Mouse (Mus musculus): ENCODE data around the gene Mxra7. TPM values are rescaled to one million over a fixed set of nuclear protein-coding genes. Genes with fewer than 3 reads are reported as not detected.

Mxra7 gene
- total RNA-seq, 2 experiments from 2014 or later = not detected

DNA sequence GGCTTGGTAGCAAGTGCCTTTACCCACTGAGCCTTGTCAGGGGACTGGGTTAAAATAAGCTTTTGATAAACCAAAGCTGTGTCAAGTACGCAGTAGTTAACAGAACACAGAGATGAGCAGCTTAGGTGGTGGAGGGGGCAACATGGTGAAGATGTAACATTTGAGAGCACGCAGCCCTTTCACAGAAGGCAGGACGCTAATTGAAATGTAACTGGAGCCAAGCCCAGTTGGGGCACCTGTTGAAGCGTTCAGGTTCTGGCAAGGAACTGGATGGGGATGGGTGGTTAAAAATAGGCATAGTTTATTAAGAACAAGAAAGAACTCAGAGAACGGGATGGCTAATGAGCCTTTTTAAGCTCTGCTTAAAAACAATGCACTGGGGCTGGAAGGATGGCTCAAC is 28.5 kb downstream of the Mxra7 start:
- ATAC-seq (ENCODE audit: poor library complexity, severe bottlenecking) = no peak

DNA sequence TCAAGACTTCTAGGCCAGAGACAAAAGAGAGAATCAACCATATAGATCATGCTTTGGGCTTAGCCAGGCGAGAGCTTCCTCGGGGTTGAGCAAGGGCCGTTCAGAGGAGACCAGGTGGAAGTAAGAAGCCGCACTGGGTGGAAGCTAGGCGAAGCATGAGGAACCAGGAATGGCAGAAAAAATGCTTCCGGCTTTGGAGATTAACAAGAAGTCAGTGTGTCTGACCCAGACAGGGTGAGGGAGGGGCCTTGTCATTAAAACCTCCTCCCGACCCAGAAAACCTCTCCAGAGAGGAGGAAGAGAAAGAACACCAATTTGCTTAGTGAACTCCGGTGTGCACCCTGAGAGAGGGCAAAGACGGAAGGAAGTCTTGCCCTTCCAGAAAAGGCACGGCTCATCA is 43.6 kb downstream of the Mxra7 start:
- ATAC-seq (ENCODE audit: poor library complexity, severe bottlenecking) = no peak

GRCm38 (mm10) chr11:116782737-116783145 is 45.1 kb downstream of the Mxra7 start:
- ATAC-seq (ENCODE audit: poor library complexity, severe bottlenecking) = peak; percentile 99

DNA sequence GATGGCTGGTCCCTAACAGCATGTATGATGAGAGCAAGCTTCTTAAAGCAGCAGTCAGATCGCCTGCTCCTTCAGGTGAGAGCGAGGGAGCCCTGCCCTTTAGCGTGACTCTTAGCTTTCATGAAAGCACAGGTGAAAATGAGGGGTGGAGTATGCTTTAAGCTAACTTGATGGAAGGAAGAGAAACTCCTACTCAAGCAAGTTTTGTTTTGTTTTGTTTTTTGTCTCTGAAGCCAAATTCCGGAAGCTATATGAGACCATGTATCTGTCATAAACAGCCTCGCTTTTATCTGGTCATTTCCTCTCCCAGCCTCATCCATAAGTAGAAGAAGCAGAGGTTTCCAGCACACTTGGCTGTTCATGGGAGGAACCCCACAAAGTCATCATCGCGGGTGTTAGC is 52.4 kb downstream of the Mxra7 start, which contains the start of gene St6galnac1:
Gene St6galnac1 (minus strand): TSS at position 101 of the 400 bp plus-strand sequence.
- ATAC-seq (ENCODE audit: poor library complexity, severe bottlenecking) = no peak

DNA sequence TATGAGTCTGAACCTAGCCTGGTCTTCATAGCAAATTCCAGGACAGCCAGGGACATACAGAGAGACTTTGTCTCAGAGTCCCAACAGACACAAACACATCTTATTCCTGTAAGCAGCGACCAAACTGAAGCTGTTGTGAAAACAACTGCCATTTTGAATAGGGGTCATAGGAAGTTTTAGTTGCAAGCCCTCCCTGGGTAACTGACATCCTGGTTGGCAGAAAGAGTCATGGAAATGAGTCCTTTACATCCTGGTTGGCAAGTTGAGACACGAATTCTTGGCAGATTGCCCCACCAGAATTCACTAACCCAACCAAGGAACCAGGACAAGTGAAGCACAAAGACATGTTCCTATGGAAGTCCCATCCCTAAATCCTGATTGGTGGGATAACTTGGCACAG is 54.6 kb downstream of the Mxra7 start:
- no peak for ATAC-seq (ENCODE audit: poor library complexity, severe bottlenecking)

GRCm38 (mm10) chr11:116769873-116770272 is 58.0 kb downstream of the Mxra7 start:
- ATAC-seq (ENCODE audit: poor library complexity, severe bottlenecking) = no peak

- no peak for ATAC-seq (ENCODE audit: poor library complexity, severe bottlenecking)
Observed at GRCm38 (mm10) chr11:116764946-116765345, 62.9 kb downstream of the Mxra7 start.

DNA sequence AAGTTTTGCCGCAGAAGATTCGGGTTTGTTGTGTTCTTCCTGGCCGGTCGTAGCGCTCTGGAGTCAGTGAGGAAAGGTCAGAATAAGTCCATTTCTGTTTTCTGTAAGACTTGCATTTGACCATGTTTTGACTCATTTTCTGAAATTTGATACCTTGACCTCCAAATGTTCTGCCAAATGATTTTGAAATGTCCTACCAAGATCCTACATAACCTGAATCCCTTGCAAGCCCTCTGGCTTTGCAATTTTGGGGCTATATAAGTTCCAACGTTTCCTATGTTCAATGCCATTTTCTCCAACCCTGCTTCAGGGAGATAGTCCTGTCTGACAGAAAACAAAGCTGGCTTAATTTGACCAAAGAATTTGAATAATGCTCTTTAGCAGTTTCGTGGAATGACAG is 63.5 kb downstream of the Mxra7 start:
- no peak for ATAC-seq (ENCODE audit: poor library complexity, severe bottlenecking)

GRCm38 (mm10) chr11:116755191-116755590 is 72.7 kb downstream of the Mxra7 start:
- no peak for ATAC-seq (ENCODE audit: poor library complexity, severe bottlenecking)

- no peak for ATAC-seq (ENCODE audit: poor library complexity, severe bottlenecking)
Observed at GRCm38 (mm10) chr11:116753674-116754470, 74.0 kb downstream of the Mxra7 start.

Other genes with a start within 250 kb of the Mxra7 start
- gene Ube2o, start 246.6 kb downstream of the Mxra7 start, total RNA-seq (2015) = 2.9 and 6.6 TPM in 2 replicates
- gene Ube2o, start 246.6 kb downstream of the Mxra7 start, total RNA-seq (2017) = 4.8 and 7.7 TPM in 2 replicates
- gene Aanat, start 241.6 kb downstream of the Mxra7 start, total RNA-seq (2015) = not detected in 2 replicates
- not detected in 2 replicates for gene Aanat, start 241.6 kb downstream of the Mxra7 start, total RNA-seq (2017)
- gene Rhbdf2, start 201.0 kb downstream of the Mxra7 start, total RNA-seq (2015) = 20.9 and 21.8 TPM in 2 replicates
- gene Rhbdf2, start 201.0 kb downstream of the Mxra7 start, total RNA-seq (2017) = 16.2 TPM in 2 replicates
- 0.80 TPM in 1 of 2 replicates, not detected in the other for gene Prcd, start 174.5 kb downstream of the Mxra7 start, total RNA-seq (2015)
- gene Prcd, start 174.5 kb downstream of the Mxra7 start, total RNA-seq (2017) = not detected in 2 replicates
- not detected in 2 replicates for gene Cygb, start 173.7 kb downstream of the Mxra7 start, total RNA-seq (2015)
- not detected in 2 replicates for gene Cygb, start 173.7 kb downstream of the Mxra7 start, total RNA-seq (2017)
- gene St6galnac1, start 52.5 kb downstream of the Mxra7 start, total RNA-seq (2015) = not detected in 2 replicates
- gene St6galnac1, start 52.5 kb downstream of the Mxra7 start, total RNA-seq (2017) = not detected in 2 replicates
- 55.4 and 61.3 TPM in 2 replicates for gene Mettl23, start 15.2 kb upstream of the Mxra7 start, total RNA-seq (2015)
- 38.5 and 42.6 TPM in 2 replicates for gene Mettl23, start 15.2 kb upstream of the Mxra7 start, total RNA-seq (2017)
- 33.4 and 37.4 TPM in 2 replicates for gene Jmjd6, start 15.4 kb upstream of the Mxra7 start, total RNA-seq (2015)
- gene Jmjd6, start 15.4 kb upstream of the Mxra7 start, total RNA-seq (2017) = 36.3 and 37.7 TPM in 2 replicates
- 22.2 and 26.2 TPM in 2 replicates for gene Mfsd11, start 24.4 kb upstream of the Mxra7 start, total RNA-seq (2015)
- 17.6 and 26.5 TPM in 2 replicates for gene Mfsd11, start 24.4 kb upstream of the Mxra7 start, total RNA-seq (2017)
- 784 and 845 TPM in 2 replicates for gene Srsf2, start 25.0 kb upstream of the Mxra7 start, total RNA-seq (2015)
- gene Srsf2, start 25.0 kb upstream of the Mxra7 start, total RNA-seq (2017) = 315 and 355 TPM in 2 replicates
- not detected in 2 replicates for gene Mgat5b, start 90.8 kb upstream of the Mxra7 start, total RNA-seq (2015)
- 0.22 TPM in 1 of 2 replicates, not detected in the other for gene Mgat5b, start 90.8 kb upstream of the Mxra7 start, total RNA-seq (2017)

All from megakaryocyte, adult 5-6 weeks (primary cell).